Mouse (Mus musculus) lung, embryonic 16.5 days (tissue): Measurements from ENCODE around the gene Dvl2. TPM values are rescaled to one million over a fixed set of nuclear protein-coding genes. Genes with fewer than 3 reads are reported as not detected.

Experiments used
- ATAC-seq: fragments of 200-750 bp; cut with Nextera tagmentation; 2 replicates; pipeline ENCODE4 v1.8.0; 2017; ENCODE audit warnings: low read depth, mild to moderate bottlenecking, moderate library complexity
- H3K27ac ChIP-seq: fragments of 300-500 bp; sonication (generic); 2 replicates; pipeline ENCODE4 v1.5.1; 2014; ENCODE audit warnings: mild to moderate bottlenecking, control low read depth, low read length
- H3K27me3 ChIP-seq: fragments of 300-500 bp; sonication (generic); 2 replicates; pipeline ENCODE4 v1.6.1; 2014; ENCODE audit warnings: low read depth, low read length, mixed read lengths; ENCODE audit not compliant: control insufficient read depth, insufficient read depth
- H3K36me3 ChIP-seq: fragments of 300-500 bp; sonication (generic); 2 replicates; pipeline ENCODE4 v1.6.1; 2014; ENCODE audit warnings: low read length; ENCODE audit not compliant: control insufficient read depth, insufficient read depth
- H3K4me1 ChIP-seq: fragments of 300-500 bp; sonication (generic); replicated peaks from 2 replicates; pipeline ENCODE4 v1.6.1; 2014; ENCODE audit warnings: low read length, mixed read lengths; ENCODE audit not compliant: control insufficient read depth, insufficient read depth
- H3K4me2 ChIP-seq: fragments of 300-500 bp; sonication (generic); 2 replicates; pipeline ENCODE4 v1.6.1; 2014; ENCODE audit warnings: low read depth, low read length, control low read depth
- H3K4me3 ChIP-seq: fragments of 300-500 bp; sonication (generic); 2 replicates; pipeline ENCODE4 v1.5.1; 2014; ENCODE audit warnings: mild to moderate bottlenecking, low read length, control low read depth
- H3K9ac ChIP-seq: fragments of 300-500 bp; sonication (generic); 2 replicates; pipeline ENCODE4 v1.6.1; 2014; ENCODE audit warnings: low read length, control low read depth
- H3K9me3 ChIP-seq: fragments of 300-500 bp; sonication (generic); 2 replicates; pipeline ENCODE4 v1.6.1; 2016; ENCODE audit warnings: low read length; ENCODE audit not compliant: control insufficient read depth
- WGBS: fragments of 180-500 bp; shearing (Covaris S2); extraction: QIAGEN DNeasy Blood & Tissue Kit; methylation state at CpG from one replicate; pipeline ENCODE4 v1.1.7; 2014; 5-methylcytosine and 5-hydroxymethylcytosine counted together
- polyA plus RNA-seq: library from polyadenylated mRNA; unstranded; fragments of >200 nt; fragmentation: Nextera tagmentation; extraction: Ambion mirVana; gene quantifications from 2 replicates; pipeline ENCODE4 v1.2.1, GENCODE M21; 2015

Gene Dvl2
- polyA plus RNA-seq, 1 experiment from 2014 or later, result 30.7 TPM

GRCm38 (mm10) chr11:70020022-70020631, 19.7 kb downstream of the Dvl2 start:
- H3K27ac ChIP-seq, result peak overlapping the region; percentile 69
- H3K4me3 ChIP-seq, result peak overlapping the region; percentile 63
- H3K27me3 ChIP-seq, result 0 out of 2 replicates have a peak, but pooled peaks cover 2% of the 10 kb centered on the region
- H3K36me3 ChIP-seq, result no peaks in the 10 kb centered on the region
- peaks cover 43% of the 10 kb centered on the region for H3K4me1 ChIP-seq
- H3K9me3 ChIP-seq, result no peaks in the 10 kb centered on the region
- no peak for ATAC-seq
- 14% methylated on average over 8 of the region's 8 CpGs for WGBS
- peak overlapping the region; percentile 92 for H3K4me2 ChIP-seq
- peak overlapping the region; percentile 39; the same call in 1 of the 2 replicates for H3K9ac ChIP-seq

GRCm38 (mm10) chr11:70020731-70021263, 20.4 kb downstream of the Dvl2 start:
- under 1% methylated on average over 8 of the region's 8 CpGs for WGBS
- ATAC-seq, result peak; percentile 89
- 0 out of 2 replicates have a peak, but pooled peaks cover 2% of the 10 kb centered on the region for H3K27me3 ChIP-seq
- no peaks in the 10 kb centered on the region for H3K9me3 ChIP-seq
- peak overlapping the region; percentile 59 for H3K9ac ChIP-seq
- peak overlapping the region; percentile 78 for H3K27ac ChIP-seq
- peak overlapping the region; percentile 63 for H3K4me3 ChIP-seq
- no peaks in the 10 kb centered on the region for H3K36me3 ChIP-seq
- peaks cover 43% of the 10 kb centered on the region for H3K4me1 ChIP-seq
- peak overlapping the region; percentile 92 for H3K4me2 ChIP-seq

DNA sequence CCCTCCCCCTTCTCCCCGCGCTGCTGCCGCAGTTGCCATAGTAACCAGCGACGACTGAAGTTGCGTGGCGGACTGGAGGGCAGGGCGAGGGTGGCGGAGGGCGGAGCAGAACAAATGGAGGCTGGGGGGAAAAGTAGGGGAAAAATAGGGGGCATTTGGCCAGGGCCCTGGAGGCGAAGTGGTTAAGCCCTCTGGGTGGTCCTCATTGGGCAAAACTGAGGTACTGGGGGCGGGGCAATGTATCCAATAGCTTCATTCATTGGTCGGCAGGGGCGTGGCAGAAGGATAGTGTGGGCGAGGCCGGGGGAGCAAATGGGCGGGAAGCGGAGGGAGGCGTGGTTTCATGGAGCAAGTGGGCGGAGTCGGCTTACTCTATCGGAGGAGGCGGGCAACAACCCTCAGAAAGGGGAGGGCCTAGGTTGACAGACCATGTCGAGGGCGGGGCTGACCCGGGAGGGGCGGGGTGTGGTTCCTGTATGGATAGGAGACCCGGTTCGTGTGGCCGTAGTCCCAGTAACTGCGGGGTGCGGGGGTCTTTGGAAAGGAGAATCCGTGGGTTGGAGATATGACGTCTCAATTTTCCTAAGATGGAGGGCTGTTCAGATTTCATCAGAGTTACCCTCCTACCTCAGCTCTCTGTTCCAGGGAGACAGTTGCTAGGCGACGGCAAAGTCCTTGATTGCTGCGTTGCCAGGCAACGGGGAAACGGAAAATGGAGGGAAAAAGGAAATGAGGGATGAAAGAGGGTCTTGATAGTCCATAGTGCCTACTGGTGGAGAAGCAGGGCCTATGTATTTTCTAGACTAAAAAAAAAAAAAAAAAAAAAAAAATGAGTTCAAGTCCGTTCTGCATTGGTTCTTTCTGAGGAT, 21.1 kb downstream of the Dvl2 start:
- Histone ChIP-seq H3K9me3 (no peaks in the 10 kb centered on the region), H3K9ac (peak overlapping the region; percentile 59), H3K36me3 (no peaks in the 10 kb centered on the region), H3K4me3 (peak overlapping the region; percentile 63), H3K4me2 (peak overlapping the region; percentile 92), H3K4me1 (peaks cover 48% of the 10 kb centered on the region), H3K27ac (peak overlapping the region; percentile 78), H3K27me3 (0 out of 2 replicates have a peak, but pooled peaks cover 2% of the 10 kb centered on the region)
- ATAC-seq, result peak; percentile 87
- 2% methylated on average over 40 of the region's 40 CpGs for WGBS

DNA sequence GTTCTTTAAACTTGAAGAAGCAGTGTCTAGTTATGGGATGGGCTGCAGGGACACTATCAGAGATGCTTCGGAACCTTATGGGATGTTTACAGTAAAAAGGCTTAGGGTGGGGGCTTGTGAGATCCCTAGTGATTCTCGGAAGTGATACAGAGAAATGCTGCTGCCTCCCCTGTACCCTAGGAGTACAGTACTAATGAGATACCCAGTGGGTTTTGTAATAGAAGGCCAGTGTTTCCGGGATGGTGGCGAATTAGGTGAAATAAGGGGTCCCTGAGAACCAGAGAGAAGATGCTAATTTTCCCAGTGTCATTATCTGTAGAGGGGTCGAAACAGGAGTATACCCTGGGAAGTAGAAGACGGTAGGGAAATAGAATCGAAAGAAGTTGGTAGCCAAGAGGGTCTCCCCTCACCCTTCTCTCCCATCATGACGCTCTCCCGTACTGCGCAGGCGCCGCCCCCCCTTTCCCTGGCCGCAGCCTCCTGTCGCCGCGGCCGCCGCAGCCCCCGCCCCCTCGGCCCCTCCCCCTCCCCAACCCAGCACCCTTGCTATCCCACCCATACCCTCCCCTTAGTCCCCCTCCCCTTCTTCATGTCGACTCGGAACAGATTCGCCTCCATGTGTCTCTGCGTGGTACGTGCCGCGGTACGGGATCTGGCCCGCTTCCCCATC, 23.2 kb downstream of the Dvl2 start:
- H3K9ac ChIP-seq, result peak overlapping the region; percentile 52; the same call in 1 of the 2 replicates
- ATAC-seq, result no peak
- peaks cover 56% of the 10 kb centered on the region for H3K4me1 ChIP-seq
- H3K27ac ChIP-seq, result no peak overlapping the region
- H3K27me3 ChIP-seq, result 0 out of 2 replicates have a peak, but pooled peaks cover 2% of the 10 kb centered on the region
- H3K4me2 ChIP-seq, result peak overlapping the region; percentile 59
- 6% methylated on average over 19 of the region's 29 CpGs for WGBS
- H3K9me3 ChIP-seq, result no peaks in the 10 kb centered on the region
- H3K36me3 ChIP-seq, result no peaks in the 10 kb centered on the region
- H3K4me3 ChIP-seq, result peak overlapping the region; percentile 40

DNA sequence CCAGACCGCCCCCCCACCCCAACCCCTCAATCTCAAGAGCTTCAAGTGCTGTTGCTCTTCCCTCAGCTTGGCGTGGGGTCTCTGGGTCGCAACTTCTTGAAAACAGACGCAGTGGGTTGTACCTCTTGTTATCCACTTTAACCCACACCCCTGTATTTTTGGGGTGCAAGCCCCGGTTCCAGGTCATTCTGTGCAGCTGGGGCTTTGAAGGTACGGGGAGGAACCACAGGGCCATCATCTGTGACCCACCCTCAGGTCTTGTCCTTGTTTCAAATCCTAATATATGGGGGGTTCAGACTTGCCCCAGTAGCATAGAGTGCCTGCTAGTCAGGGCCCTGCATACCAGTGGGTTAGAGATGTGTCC, 23.7 kb downstream of the Dvl2 start:
- Histone ChIP-seq H3K4me3 (peak overlapping the region; percentile 40), H3K27me3 (0 out of 2 replicates have a peak, but pooled peaks cover 2% of the 10 kb centered on the region), H3K4me1 (peaks cover 55% of the 10 kb centered on the region), H3K9ac (peak overlapping the region; percentile 52; the same call in 1 of the 2 replicates), H3K36me3 (no peaks in the 10 kb centered on the region), H3K4me2 (peak overlapping the region; percentile 59), H3K27ac (no peak overlapping the region), H3K9me3 (no peaks in the 10 kb centered on the region)
- ATAC-seq, result no peak
- WGBS, result 16% methylated on average over 5 of the region's 6 CpGs

- Histone ChIP-seq H3K27ac (0 out of 2 replicates have a peak overlapping the region, but pooled peaks have one; percentile 12), H3K9me3 (no peaks in the 10 kb centered on the region), H3K36me3 (peaks cover 7% of the 10 kb centered on the region), H3K4me3 (peak overlapping the region; percentile 41), H3K27me3 (0 out of 2 replicates have a peak, but pooled peaks cover 2% of the 10 kb centered on the region), H3K4me2 (peak overlapping the region; percentile 55), H3K4me1 (peaks cover 45% of the 10 kb centered on the region), H3K9ac (no peak overlapping the region)
- WGBS, result 5% methylated on average over 19 of the region's 19 CpGs
- peak; percentile 77 for ATAC-seq
Measured at GRCm38 (mm10) chr11:70026689-70027088, 26.3 kb downstream of the Dvl2 start.

GRCm38 (mm10) chr11:70027397-70027796, 27.0 kb downstream of the Dvl2 start:
- Histone ChIP-seq H3K9me3 (no peaks in the 10 kb centered on the region), H3K4me3 (no peak overlapping the region; the same call in 1 of the 2 replicates), H3K27me3 (0 out of 2 replicates have a peak, but pooled peaks cover 2% of the 10 kb centered on the region), H3K4me2 (peak overlapping the region; percentile 55), H3K36me3 (peaks cover 8% of the 10 kb centered on the region), H3K9ac (no peak overlapping the region), H3K4me1 (peaks cover 43% of the 10 kb centered on the region), H3K27ac (no peak overlapping the region)
- 50% methylated on average over 9 of the region's 9 CpGs for WGBS
- no peak for ATAC-seq

DNA sequence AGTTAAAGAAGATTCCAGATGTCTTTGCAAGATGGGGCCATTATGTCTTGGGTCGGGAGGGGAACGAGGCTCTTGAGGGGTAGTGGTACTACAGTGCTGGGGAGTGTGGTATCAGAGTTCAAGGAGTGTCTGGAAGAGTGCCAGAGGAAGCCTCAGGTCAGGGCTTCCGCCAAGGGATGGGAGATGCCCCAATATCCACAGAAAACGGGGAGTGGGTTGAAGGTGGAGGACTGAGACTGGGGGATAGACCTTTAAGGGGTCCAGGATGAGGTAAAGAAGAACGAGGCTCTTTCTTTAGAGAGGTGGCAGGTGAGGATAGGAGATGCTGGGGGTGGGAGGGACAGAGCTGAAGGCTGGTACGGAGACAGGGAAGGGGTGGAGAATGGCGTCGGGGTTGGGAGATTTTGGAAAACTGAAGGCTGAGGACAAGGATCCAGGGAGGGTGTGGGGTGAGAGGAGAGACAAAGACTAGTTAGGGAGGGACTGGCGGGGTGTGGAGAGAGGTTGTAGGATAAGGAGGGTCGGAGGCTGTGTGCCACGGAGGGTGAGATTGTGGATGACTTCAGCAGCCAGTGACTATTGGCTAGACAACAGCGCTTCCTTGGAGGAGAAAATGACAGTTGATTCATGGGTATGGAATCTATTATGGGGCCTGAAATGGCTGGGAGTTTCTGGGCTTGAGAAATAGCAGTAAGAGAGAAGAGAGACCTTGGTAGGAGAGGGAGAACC, 28.2 kb downstream of the Dvl2 start:
- Histone ChIP-seq H3K9ac (no peak overlapping the region; the same call in 1 of the 2 replicates), H3K4me2 (peak overlapping the region; percentile 46), H3K9me3 (no peaks in the 10 kb centered on the region), H3K27ac (peak overlapping the region; percentile 27), H3K4me3 (peak overlapping the region; percentile 1; the same call in 1 of the 2 replicates), H3K36me3 (peaks cover 8% of the 10 kb centered on the region), H3K4me1 (peaks cover 40% of the 10 kb centered on the region), H3K27me3 (0 out of 2 replicates have a peak, but pooled peaks cover under 1% of the 10 kb centered on the region)
- peak; percentile 3; the same call in 1 of the 2 replicates for ATAC-seq
- WGBS, result 15% methylated on average over 12 of the region's 12 CpGs
